Mouse (Mus musculus): ENCODE data around the gene Hist1h3h. TPM values are rescaled to one million over a fixed set of nuclear protein-coding genes. Genes with fewer than 3 reads are reported as not detected.
"Not testable (repeated sequence)": the region's sequence is repeated elsewhere in the genome, so short reads cannot be mapped to it uniquely, and the experiment has no call there.

Gene Hist1h3h
- polyA plus RNA-seq, 1 experiment = 20.5 TPM

DNA sequence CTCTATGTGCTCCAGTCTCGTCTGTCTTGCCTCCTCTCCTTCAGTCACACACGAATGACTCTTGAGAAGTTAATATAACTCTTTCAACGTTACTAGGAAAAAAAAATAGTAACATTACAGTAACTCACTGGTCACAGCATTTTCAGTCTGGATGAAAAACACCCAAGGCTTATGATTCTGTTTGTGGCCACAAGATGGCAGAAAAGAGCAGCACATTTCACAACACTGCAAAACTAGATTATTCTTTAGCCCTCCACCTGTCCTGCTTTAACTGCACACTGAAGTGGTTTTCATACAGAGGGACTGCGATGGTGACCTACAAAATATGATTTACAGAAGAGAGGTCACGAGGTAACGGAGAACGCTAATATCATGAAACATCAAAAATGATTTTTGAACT, 2.7 kb upstream of the Hist1h3h start:
- H3K27me3 ChIP-seq (ENCODE audit: control insufficient read depth, insufficient read depth, low read length) = no peaks in the 10 kb centered on the region
- no peak overlapping the region for H3K4me3 ChIP-seq (ENCODE audit: control insufficient read depth, low read depth, low read length)
- peaks cover 8% of the 10 kb centered on the region for H3K4me1 ChIP-seq (ENCODE audit: control insufficient read depth, insufficient read depth, low read length)
- no peak overlapping the region for H3K27ac ChIP-seq (ENCODE audit: control insufficient read depth, insufficient read depth, low read depth, low read length)
- no peaks in the 10 kb centered on the region for H3K36me3 ChIP-seq (ENCODE audit: control insufficient read depth, insufficient read depth, low read length)
- TF ChIP-seq POLR2A (IDR thresholded peaks at IDR 0.05; ENCODE audit: control insufficient read depth, low read depth, low read length) (no peak), CTCF (IDR thresholded peaks at IDR 0.05; ENCODE audit: control insufficient read depth, insufficient read depth, insufficient replicate concordance, low read depth, low read length) (no peak)

DNA sequence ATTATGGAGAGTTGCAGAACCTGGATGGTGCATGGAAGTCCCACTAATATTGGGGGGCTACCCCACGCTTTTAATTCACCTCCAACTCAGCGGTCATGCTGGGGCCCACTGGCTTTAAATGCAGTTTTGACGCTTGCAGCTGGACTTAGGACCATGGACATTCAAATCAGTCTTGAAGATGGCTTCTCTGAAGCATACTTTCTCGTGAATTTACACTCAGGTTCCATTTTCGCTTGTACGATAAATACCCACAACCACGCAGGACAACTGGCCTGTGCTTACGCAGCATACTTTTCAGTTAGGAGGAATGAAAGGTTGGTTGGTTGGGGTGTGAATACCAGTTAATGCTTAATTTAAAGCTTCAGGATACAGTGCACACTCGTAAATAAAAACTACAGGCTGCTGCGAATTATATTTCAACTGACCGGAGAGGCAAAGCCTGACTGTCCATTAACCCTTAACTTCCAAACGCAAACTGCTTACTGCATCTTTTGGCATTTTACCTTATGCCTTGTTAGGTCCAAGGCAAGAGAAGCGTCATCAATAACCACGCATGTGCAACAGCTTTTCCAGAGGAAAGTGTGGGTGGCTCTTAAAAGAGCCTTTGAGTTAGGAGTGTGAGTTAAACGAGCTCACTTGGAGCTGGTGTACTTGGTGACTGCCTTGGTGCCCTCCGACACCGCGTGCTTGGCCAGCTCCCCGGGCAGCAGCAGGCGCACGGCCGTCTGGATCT, 2.2 kb upstream of the Hist1h3h start:
- H3K36me3 ChIP-seq (ENCODE audit: control insufficient read depth, insufficient read depth, low read length) = no peaks in the 10 kb centered on the region
- TF ChIP-seq CTCF (IDR thresholded peaks at IDR 0.05; ENCODE audit: control insufficient read depth, insufficient read depth, insufficient replicate concordance, low read depth, low read length) = no peak
- TF ChIP-seq POLR2A (IDR thresholded peaks at IDR 0.05; ENCODE audit: control insufficient read depth, low read depth, low read length) = no peak
- H3K4me1 ChIP-seq (ENCODE audit: control insufficient read depth, insufficient read depth, low read length) = peaks cover 8% of the 10 kb centered on the region
- peak overlapping the region; percentile 65 for H3K27ac ChIP-seq (ENCODE audit: control insufficient read depth, insufficient read depth, low read depth, low read length)
- H3K4me3 ChIP-seq (ENCODE audit: control insufficient read depth, low read depth, low read length) = peak overlapping the region; percentile 42; the same call in 1 of the 2 replicates
- no peaks in the 10 kb centered on the region for H3K27me3 ChIP-seq (ENCODE audit: control insufficient read depth, insufficient read depth, low read length)

DNA sequence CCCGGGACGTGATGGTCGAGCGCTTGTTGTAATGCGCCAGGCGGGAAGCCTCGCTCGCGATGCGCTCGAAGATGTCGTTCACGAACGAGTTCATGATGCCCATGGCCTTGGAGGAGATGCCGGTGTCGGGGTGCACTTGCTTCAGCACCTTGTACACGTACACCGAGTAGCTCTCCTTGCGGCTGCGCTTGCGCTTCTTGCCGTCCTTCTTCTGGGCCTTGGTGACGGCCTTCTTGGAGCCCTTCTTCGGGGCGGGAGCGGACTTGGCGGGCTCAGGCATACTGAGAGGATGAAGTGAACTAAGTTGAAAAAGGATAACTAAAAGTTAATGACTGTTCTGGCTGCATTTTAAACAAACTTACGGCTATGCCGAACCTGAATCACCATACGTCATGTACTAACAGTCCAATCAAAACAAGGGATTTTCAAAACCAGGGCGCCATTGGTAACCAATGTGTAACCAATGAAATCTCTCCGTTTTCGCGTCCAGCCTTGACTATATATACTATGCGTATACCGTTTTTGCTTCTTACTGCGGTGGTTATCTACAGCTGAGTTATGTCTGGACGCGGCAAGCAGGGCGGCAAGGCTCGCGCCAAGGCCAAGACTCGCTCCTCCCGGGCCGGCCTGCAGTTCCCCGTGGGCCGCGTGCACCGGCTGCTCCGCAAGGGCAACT, 1.5 kb upstream of the Hist1h3h start, which contains the start of the genes Hist1h2bl and Hist1h2ai:
Gene Hist1h2bl (minus strand): TSS at position 280 of the 676 bp plus-strand sequence.
Gene Hist1h2ai (plus strand): TSS at position 559 of the 676 bp plus-strand sequence.
- H3K27me3 ChIP-seq (ENCODE audit: control insufficient read depth, insufficient read depth, low read length); H3K4me1 ChIP-seq (ENCODE audit: control insufficient read depth, insufficient read depth, low read length); H3K36me3 ChIP-seq (ENCODE audit: control insufficient read depth, insufficient read depth, low read length): not testable (repeated sequence)
- TF ChIP-seq POLR2A (IDR thresholded peaks at IDR 0.05; ENCODE audit: control insufficient read depth, low read depth, low read length) = peak; percentile 52; the same call in 1 of the 2 replicates
- Histone ChIP-seq H3K27ac (ENCODE audit: control insufficient read depth, insufficient read depth, low read depth, low read length) (peak within 1 kb of the TSS; percentile 65), H3K4me3 (ENCODE audit: control insufficient read depth, low read depth, low read length) (peak within 1 kb of the TSS; percentile 61)

DNA sequence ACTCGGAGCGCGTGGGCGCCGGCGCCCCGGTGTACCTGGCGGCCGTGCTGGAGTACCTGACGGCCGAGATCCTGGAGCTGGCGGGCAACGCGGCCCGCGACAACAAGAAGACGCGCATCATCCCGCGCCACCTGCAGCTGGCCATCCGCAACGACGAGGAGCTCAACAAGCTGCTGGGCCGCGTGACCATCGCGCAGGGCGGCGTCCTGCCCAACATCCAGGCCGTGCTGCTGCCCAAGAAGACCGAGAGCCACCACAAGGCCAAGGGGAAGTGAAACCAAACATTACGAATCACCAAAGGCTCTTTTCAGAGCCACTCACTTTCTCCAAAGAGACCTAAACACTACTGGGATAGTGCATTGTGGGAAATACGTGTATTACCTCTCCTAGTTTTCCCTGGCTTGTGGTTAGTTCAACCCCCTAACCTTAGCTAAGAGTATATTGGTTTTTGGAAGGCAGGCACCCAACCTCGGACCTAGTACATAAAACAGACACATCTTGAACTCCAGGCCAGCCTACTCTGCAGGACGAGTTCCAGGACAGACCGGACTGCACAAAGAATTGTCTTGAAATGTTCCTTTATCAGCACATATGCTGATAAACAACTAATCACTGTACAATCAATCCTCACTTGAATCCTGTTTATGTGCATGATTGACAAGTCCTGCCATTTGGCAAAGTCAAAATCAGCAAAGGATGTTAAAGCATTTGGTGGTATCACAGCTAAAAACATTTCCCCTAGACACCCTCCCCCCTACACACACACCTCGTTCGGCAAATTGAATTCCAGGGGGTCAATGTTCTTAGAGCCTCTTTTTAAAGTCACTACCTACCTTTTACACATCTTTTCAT, 693 bp upstream of the Hist1h3h start:
- Histone ChIP-seq H3K4me3 (ENCODE audit: control insufficient read depth, low read depth, low read length) (peak overlapping the region; percentile 50), H3K27ac (ENCODE audit: control insufficient read depth, insufficient read depth, low read depth, low read length) (peak overlapping the region; percentile 36)
- H3K4me1 ChIP-seq (ENCODE audit: control insufficient read depth, insufficient read depth, low read length); H3K36me3 ChIP-seq (ENCODE audit: control insufficient read depth, insufficient read depth, low read length); H3K27me3 ChIP-seq (ENCODE audit: control insufficient read depth, insufficient read depth, low read length): not testable (repeated sequence)

DNA sequence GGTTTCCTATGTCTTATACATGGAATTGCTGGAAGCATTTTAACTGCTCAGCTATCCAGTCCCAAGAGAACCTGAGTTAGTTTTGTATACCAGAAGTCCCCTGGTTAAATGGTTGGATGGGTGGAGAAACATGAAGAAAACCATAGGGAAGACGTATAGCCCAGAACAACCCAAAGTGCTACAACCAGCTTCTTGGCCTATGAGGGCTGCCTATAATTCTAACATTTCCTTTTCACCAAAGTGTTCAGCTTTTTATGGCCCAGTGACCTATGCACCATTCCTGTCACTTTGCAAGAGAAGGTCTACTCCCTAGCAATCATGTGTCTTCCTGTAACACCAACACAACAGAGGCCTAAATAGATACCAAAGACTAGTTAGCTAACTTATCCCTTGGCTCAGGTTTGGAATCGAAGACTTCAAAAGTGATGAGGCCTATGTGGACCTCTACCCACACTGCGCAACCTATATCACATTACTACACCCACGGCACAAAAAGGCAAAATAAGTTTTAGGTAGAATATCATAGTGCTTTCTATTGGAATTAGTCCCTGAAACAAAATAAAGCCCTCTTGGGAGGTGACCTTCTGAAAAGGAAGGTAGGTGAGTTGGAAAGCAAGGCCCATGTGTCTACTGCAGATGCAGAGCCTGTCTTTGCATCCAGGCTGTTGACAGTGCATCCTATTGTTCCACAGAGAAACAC, 1.1 kb downstream of the Hist1h3h start:
- H3K4me1 ChIP-seq (ENCODE audit: control insufficient read depth, insufficient read depth, low read length) = peaks cover 9% of the 10 kb centered on the region
- no peaks in the 10 kb centered on the region for H3K36me3 ChIP-seq (ENCODE audit: control insufficient read depth, insufficient read depth, low read length)
- no peak overlapping the region for H3K4me3 ChIP-seq (ENCODE audit: control insufficient read depth, low read depth, low read length)
- TF ChIP-seq POLR2A (IDR thresholded peaks at IDR 0.05; ENCODE audit: control insufficient read depth, low read depth, low read length) (no peak), CTCF (IDR thresholded peaks at IDR 0.05; ENCODE audit: control insufficient read depth, insufficient read depth, insufficient replicate concordance, low read depth, low read length) (no peak)
- H3K27ac ChIP-seq (ENCODE audit: control insufficient read depth, insufficient read depth, low read depth, low read length) = peak overlapping the region; percentile 44; the same call in 1 of the 2 replicates
- no peaks in the 10 kb centered on the region for H3K27me3 ChIP-seq (ENCODE audit: control insufficient read depth, insufficient read depth, low read length)

DNA sequence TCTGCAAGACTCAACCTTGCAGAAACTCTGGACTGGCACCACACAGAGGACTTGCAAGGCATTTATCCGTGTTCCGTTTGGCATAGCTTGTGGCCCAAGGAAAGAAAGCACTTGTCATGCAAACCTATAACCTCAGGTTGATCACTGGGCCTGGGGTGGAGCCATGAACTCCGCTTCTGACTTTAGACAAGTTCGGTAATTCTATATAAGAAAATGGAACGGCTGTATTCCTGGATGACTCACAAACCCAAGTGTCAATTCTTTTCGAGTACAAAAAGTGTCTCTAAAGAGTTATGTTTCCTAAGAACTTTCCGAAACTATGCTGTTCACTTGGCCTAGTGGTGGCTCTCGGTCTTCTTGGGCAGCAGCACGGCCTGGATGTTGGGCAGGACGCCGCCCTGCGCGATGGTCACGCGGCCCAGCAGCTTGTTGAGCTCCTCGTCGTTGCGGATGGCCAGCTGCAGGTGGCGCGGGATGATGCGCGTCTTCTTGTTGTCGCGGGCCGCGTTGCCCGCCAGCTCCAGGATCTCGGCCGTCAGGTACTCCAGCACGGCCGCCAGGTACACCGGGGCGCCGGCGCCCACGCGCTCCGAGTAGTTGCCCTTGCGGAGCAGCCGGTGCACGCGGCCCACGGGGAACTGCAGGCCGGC, 3.8 kb downstream of the Hist1h3h start:
- not testable (repeated sequence) for H3K4me1 ChIP-seq (ENCODE audit: control insufficient read depth, insufficient read depth, low read length); H3K36me3 ChIP-seq (ENCODE audit: control insufficient read depth, insufficient read depth, low read length); H3K27me3 ChIP-seq (ENCODE audit: control insufficient read depth, insufficient read depth, low read length)
- peak overlapping the region; percentile 69; the same call in 1 of the 2 replicates for H3K27ac ChIP-seq (ENCODE audit: control insufficient read depth, insufficient read depth, low read depth, low read length)
- peak overlapping the region; percentile 39 for H3K4me3 ChIP-seq (ENCODE audit: control insufficient read depth, low read depth, low read length)

All from testis, adult 2 months (tissue).